Mouse (Mus musculus): ENCODE results near the gene Rsc1a1. TPM values are rescaled to one million over a fixed set of nuclear protein-coding genes. Genes with fewer than 3 reads are reported as not detected.

Gene Rsc1a1
- 0.21 TPM in 1 of 2 replicates, not detected in the other for polyA plus RNA-seq (2015; fragmentation: Nextera tagmentation; extraction: Ambion mirVana)

- Histone ChIP-seq H3K9me3 (replicated peaks; ENCODE audit: control insufficient read depth, low read length) (no peaks in the 10 kb centered on the region), H3K27me3 (ENCODE audit: control insufficient read depth, insufficient read depth, low read length) (no peaks in the 10 kb centered on the region), H3K9ac (ENCODE audit: low read length) (no peak within 1 kb of the TSS), H3K36me3 (ENCODE audit: control insufficient read depth, insufficient read depth) (peaks cover 56% of the 10 kb centered on the region), H3K27ac (ENCODE audit: low read length) (no peak within 1 kb of the TSS), H3K4me3 (ENCODE audit: low read length) (no peak within 1 kb of the TSS), H3K4me2 (ENCODE audit: low read depth, low read length) (no peak within 1 kb of the TSS), H3K4me1 (ENCODE audit: control insufficient read depth, insufficient read depth, low read length) (peaks cover 21% of the 10 kb centered on the region)
- ATAC-seq (replicated peaks; ENCODE audit: extremely low read depth, insufficient read depth, low FRiP score) = no peak
- 90% methylated on average over 6 of the region's 6 CpGs for WGBS
These were observed at the start of gene Rsc1a1 for GRCm38 (mm10) chr4:141685499-141685898. Gene Rsc1a1, minus strand, starts transcription at chr4:141685599.

DNA sequence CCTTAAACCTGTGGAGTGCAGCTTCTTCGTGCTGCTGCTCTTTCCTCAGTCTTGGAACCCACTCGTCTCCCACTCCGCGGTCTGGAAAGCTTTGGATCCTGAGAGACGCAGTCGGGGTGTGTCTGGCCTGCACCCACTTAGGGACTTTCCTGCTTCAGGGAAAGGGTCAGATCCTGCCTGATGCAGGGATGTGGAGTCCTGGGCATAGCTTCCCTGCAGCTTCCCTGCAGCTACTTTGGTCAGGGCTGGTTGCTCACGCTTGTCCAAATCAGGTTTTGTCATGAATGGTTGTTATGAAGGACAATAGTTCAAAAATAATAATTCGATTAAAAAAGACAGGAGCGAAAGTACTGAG, 49.8 kb upstream of the Rsc1a1 start:
- no peak overlapping the region; the same call in 1 of the 2 replicates for H3K9ac ChIP-seq (ENCODE audit: low read length)
- 29% methylated on average over 9 of the region's 9 CpGs for WGBS
- H3K27ac ChIP-seq (ENCODE audit: low read length) = no peak overlapping the region
- H3K9me3 ChIP-seq (replicated peaks; ENCODE audit: control insufficient read depth, low read length) = no peaks in the 10 kb centered on the region; the same call in 1 of the 2 replicates
- no peaks in the 10 kb centered on the region for H3K27me3 ChIP-seq (ENCODE audit: control insufficient read depth, insufficient read depth, low read length)
- ATAC-seq (replicated peaks; ENCODE audit: extremely low read depth, insufficient read depth, low FRiP score) = no peak
- H3K4me3 ChIP-seq (ENCODE audit: low read length) = peak overlapping the region; percentile 44
- peak overlapping the region; percentile 62 for H3K4me2 ChIP-seq (ENCODE audit: low read depth, low read length)
- peaks cover 8% of the 10 kb centered on the region for H3K4me1 ChIP-seq (ENCODE audit: control insufficient read depth, insufficient read depth, low read length)
- no peaks in the 10 kb centered on the region for H3K36me3 ChIP-seq (ENCODE audit: control insufficient read depth, insufficient read depth)

GRCm38 (mm10) chr4:141734446-141735205, 49.2 kb upstream of the Rsc1a1 start:
- Histone ChIP-seq H3K4me1 (ENCODE audit: control insufficient read depth, insufficient read depth, low read length) (peaks cover 8% of the 10 kb centered on the region), H3K9me3 (replicated peaks; ENCODE audit: control insufficient read depth, low read length) (no peaks in the 10 kb centered on the region), H3K27me3 (ENCODE audit: control insufficient read depth, insufficient read depth, low read length) (no peaks in the 10 kb centered on the region), H3K27ac (ENCODE audit: low read length) (peak overlapping the region; percentile 25), H3K9ac (ENCODE audit: low read length) (peak overlapping the region; percentile 23), H3K4me3 (ENCODE audit: low read length) (peak overlapping the region; percentile 44), H3K36me3 (ENCODE audit: control insufficient read depth, insufficient read depth) (no peaks in the 10 kb centered on the region), H3K4me2 (ENCODE audit: low read depth, low read length) (peak overlapping the region; percentile 62)
- ATAC-seq (replicated peaks; ENCODE audit: extremely low read depth, insufficient read depth, low FRiP score) = peak; percentile 96
- WGBS = 7% methylated on average over 24 of the region's 24 CpGs

GRCm38 (mm10) chr4:141731766-141732165, 46.4 kb upstream of the Rsc1a1 start:
- Histone ChIP-seq H3K9me3 (replicated peaks; ENCODE audit: control insufficient read depth, low read length) (no peaks in the 10 kb centered on the region), H3K4me2 (ENCODE audit: low read depth, low read length) (no peak overlapping the region), H3K4me1 (ENCODE audit: control insufficient read depth, insufficient read depth, low read length) (peaks cover 8% of the 10 kb centered on the region), H3K36me3 (ENCODE audit: control insufficient read depth, insufficient read depth) (no peaks in the 10 kb centered on the region), H3K27ac (ENCODE audit: low read length) (no peak overlapping the region), H3K4me3 (ENCODE audit: low read length) (no peak overlapping the region), H3K9ac (ENCODE audit: low read length) (no peak overlapping the region), H3K27me3 (ENCODE audit: control insufficient read depth, insufficient read depth, low read length) (no peaks in the 10 kb centered on the region)
- 71% methylated on average over 5 of the region's 5 CpGs for WGBS
- no peak for ATAC-seq (replicated peaks; ENCODE audit: extremely low read depth, insufficient read depth, low FRiP score)

DNA sequence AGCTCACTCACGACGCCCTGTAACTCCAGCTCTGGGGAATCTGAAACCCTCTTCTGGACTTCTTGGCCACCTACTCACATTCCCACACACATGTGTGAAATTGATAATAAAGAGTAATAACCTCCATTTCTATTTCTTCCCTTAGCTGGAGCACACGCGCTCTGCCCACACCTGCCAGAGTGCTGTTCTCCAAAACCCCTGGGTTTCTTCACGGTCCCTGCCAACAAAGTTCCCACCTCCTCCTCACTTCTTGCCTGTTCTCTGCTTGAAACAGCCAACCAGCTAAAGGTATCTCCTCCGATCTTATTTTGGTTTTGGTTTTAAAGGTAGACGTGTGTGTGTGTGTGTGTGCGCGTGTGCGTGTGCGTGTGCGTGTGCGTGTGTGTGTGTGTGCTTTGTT, 45.0 kb upstream of the Rsc1a1 start:
- H3K4me2 ChIP-seq (ENCODE audit: low read depth, low read length) = no peak overlapping the region
- no peak overlapping the region for H3K9ac ChIP-seq (ENCODE audit: low read length)
- no peak overlapping the region for H3K4me3 ChIP-seq (ENCODE audit: low read length)
- H3K27ac ChIP-seq (ENCODE audit: low read length) = no peak overlapping the region
- ATAC-seq (replicated peaks; ENCODE audit: extremely low read depth, insufficient read depth, low FRiP score) = no peak
- no peaks in the 10 kb centered on the region for H3K9me3 ChIP-seq (replicated peaks; ENCODE audit: control insufficient read depth, low read length)
- WGBS = 79% methylated on average over 13 of the region's 13 CpGs
- peaks cover 8% of the 10 kb centered on the region for H3K4me1 ChIP-seq (ENCODE audit: control insufficient read depth, insufficient read depth, low read length)
- no peaks in the 10 kb centered on the region for H3K27me3 ChIP-seq (ENCODE audit: control insufficient read depth, insufficient read depth, low read length)
- no peaks in the 10 kb centered on the region for H3K36me3 ChIP-seq (ENCODE audit: control insufficient read depth, insufficient read depth)

DNA sequence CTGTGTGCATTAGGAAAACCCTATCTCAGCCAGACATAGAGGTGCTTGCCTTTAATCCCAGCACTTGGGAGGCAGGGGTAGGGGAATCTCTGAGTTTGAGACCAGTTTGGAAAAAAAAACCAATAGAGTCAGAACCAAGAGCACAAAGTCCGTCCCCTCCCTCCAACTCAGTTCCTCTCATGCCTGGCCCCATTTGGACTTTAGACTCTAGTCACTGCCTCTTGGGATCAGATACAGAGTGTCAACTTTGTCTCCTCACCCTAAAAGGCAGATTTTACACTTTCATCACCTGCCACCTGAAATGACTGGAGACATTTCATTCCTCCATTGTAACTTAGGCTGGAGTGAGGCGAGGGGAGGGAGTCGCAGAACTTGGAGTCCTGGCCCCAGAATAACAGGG, 43.9 kb upstream of the Rsc1a1 start:
- no peaks in the 10 kb centered on the region for H3K36me3 ChIP-seq (ENCODE audit: control insufficient read depth, insufficient read depth)
- H3K27ac ChIP-seq (ENCODE audit: low read length) = no peak overlapping the region
- H3K9me3 ChIP-seq (replicated peaks; ENCODE audit: control insufficient read depth, low read length) = no peaks in the 10 kb centered on the region
- 77% methylated on average over 3 of the region's 3 CpGs for WGBS
- no peak overlapping the region for H3K4me2 ChIP-seq (ENCODE audit: low read depth, low read length)
- ATAC-seq (replicated peaks; ENCODE audit: extremely low read depth, insufficient read depth, low FRiP score) = no peak
- peaks cover 2% of the 10 kb centered on the region; the same call in 1 of the 2 replicates for H3K4me1 ChIP-seq (ENCODE audit: control insufficient read depth, insufficient read depth, low read length)
- no peak overlapping the region for H3K4me3 ChIP-seq (ENCODE audit: low read length)
- H3K27me3 ChIP-seq (ENCODE audit: control insufficient read depth, insufficient read depth, low read length) = no peaks in the 10 kb centered on the region
- no peak overlapping the region for H3K9ac ChIP-seq (ENCODE audit: low read length)

DNA sequence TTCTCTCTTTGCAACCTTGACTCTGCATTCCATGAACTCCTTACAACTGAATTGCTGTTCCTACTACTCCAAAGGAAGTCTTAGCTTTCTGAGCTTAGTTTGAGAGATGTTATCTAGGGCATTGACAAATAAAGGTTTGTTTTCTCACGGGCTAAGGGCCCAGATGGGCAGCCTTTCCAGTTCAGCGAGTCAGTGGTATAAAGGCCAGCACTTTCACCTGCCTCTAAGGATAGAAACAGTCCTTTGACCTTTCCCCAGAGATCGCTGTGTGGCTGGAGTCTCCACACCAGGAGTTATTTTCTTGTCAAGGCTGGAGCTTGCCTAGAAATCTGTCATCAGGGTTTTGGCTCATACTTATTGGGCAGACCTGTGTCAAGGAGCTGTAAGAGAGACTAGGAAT, 40.3 kb upstream of the Rsc1a1 start:
- no peak overlapping the region for H3K4me2 ChIP-seq (ENCODE audit: low read depth, low read length)
- no peaks in the 10 kb centered on the region for H3K9me3 ChIP-seq (replicated peaks; ENCODE audit: control insufficient read depth, low read length)
- no peak overlapping the region for H3K27ac ChIP-seq (ENCODE audit: low read length)
- 50% methylated on average over 3 of the region's 3 CpGs for WGBS
- no peak overlapping the region for H3K4me3 ChIP-seq (ENCODE audit: low read length)
- peaks cover 20% of the 10 kb centered on the region for H3K4me1 ChIP-seq (ENCODE audit: control insufficient read depth, insufficient read depth, low read length)
- no peak for ATAC-seq (replicated peaks; ENCODE audit: extremely low read depth, insufficient read depth, low FRiP score)
- H3K27me3 ChIP-seq (ENCODE audit: control insufficient read depth, insufficient read depth, low read length) = no peaks in the 10 kb centered on the region
- H3K9ac ChIP-seq (ENCODE audit: low read length) = no peak overlapping the region
- no peaks in the 10 kb centered on the region for H3K36me3 ChIP-seq (ENCODE audit: control insufficient read depth, insufficient read depth)

DNA sequence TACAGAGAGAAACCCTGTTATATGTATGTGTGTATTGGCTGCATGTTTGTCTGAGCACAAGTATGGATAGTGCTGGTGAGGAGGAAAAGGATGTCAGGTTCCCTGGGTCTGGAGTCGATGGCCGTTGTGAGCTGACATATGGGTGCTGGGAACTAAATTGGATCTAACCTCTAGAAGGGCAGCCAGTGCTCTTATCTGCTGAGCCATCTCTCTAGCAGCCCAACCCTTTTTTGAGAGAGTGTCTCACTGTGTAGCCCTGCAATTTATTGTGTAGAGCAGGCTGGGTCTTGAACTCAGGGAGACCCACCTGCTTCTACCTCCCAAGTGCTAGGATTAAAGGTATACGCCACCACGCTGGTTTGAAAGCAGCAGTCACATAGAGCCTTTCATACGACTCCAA, 39.9 kb upstream of the Rsc1a1 start:
- WGBS = 75% methylated on average over 5 of the region's 5 CpGs
- Histone ChIP-seq H3K9me3 (replicated peaks; ENCODE audit: control insufficient read depth, low read length) (no peaks in the 10 kb centered on the region), H3K36me3 (ENCODE audit: control insufficient read depth, insufficient read depth) (peaks cover 2% of the 10 kb centered on the region; the same call in 1 of the 2 replicates), H3K4me2 (ENCODE audit: low read depth, low read length) (no peak overlapping the region), H3K9ac (ENCODE audit: low read length) (no peak overlapping the region), H3K4me1 (ENCODE audit: control insufficient read depth, insufficient read depth, low read length) (peaks cover 23% of the 10 kb centered on the region), H3K27ac (ENCODE audit: low read length) (no peak overlapping the region), H3K4me3 (ENCODE audit: low read length) (no peak overlapping the region), H3K27me3 (ENCODE audit: control insufficient read depth, insufficient read depth, low read length) (no peaks in the 10 kb centered on the region)
- ATAC-seq (replicated peaks; ENCODE audit: extremely low read depth, insufficient read depth, low FRiP score) = no peak

GRCm38 (mm10) chr4:141724594-141724993, 39.2 kb upstream of the Rsc1a1 start:
- 62% methylated on average over 11 of the region's 11 CpGs for WGBS
- Histone ChIP-seq H3K9ac (ENCODE audit: low read length) (no peak overlapping the region), H3K36me3 (ENCODE audit: control insufficient read depth, insufficient read depth) (peaks cover 5% of the 10 kb centered on the region; the same call in 1 of the 2 replicates), H3K4me3 (ENCODE audit: low read length) (no peak overlapping the region), H3K27me3 (ENCODE audit: control insufficient read depth, insufficient read depth, low read length) (no peaks in the 10 kb centered on the region), H3K9me3 (replicated peaks; ENCODE audit: control insufficient read depth, low read length) (no peaks in the 10 kb centered on the region; the same call in 1 of the 2 replicates), H3K4me1 (ENCODE audit: control insufficient read depth, insufficient read depth, low read length) (peaks cover 26% of the 10 kb centered on the region), H3K27ac (ENCODE audit: low read length) (no peak overlapping the region), H3K4me2 (ENCODE audit: low read depth, low read length) (no peak overlapping the region)
- ATAC-seq (replicated peaks; ENCODE audit: extremely low read depth, insufficient read depth, low FRiP score) = no peak

Measured in heart, embryonic 16.5 days (tissue).